Mouse (Mus musculus) C2C12 (cell line): ENCODE results near the gene Nms.

Experiments
- CEBPB ChIP-seq: IDR thresholded peaks from one replicate; pipeline ENCODE4 v1.6.1; 2011; ENCODE audit warnings: low read depth, mild to moderate bottlenecking, control low read depth, moderate library complexity
- CTCF ChIP-seq: IDR thresholded peaks from one replicate; pipeline ENCODE4 v1.5.1; 2011; ENCODE audit not compliant: control insufficient read depth, insufficient read depth, insufficient read length
- MYOD1 ChIP-seq: IDR thresholded peaks from one replicate; pipeline ENCODE4 v1.6.1; 2011; ENCODE audit warnings: low read depth; ENCODE audit not compliant: control insufficient read depth, insufficient read length
- MYOG ChIP-seq: IDR thresholded peaks from one replicate; pipeline ENCODE4 v1.6.1; 2011; ENCODE audit not compliant: control insufficient read depth, insufficient read length; ENCODE audit errors: extremely low read depth
- USF1 ChIP-seq: IDR thresholded peaks from one replicate; pipeline ENCODE4 v1.6.1; 2011; ENCODE audit warnings: low read depth, mild to moderate bottlenecking, control low read depth, moderate library complexity

GRCm38 (mm10) chr1:38987080-38987864 is 48.3 kb downstream of the Nms start:
- TF ChIP-seq MYOG (no peak), CTCF (no peak), CEBPB (no peak), USF1 (no peak), MYOD1 (no peak)
